Mouse (Mus musculus) layer of hippocampus, postnatal 10 days (tissue): ENCODE measurements at regions not wholly inside any gene's neighbourhood (a gene's known extent, or its start where the extent isn't known, plus 50 kb on each side); places are given as distances from the start of the nearest gene placed in this dataset.

Experiments used
- DNase-seq, 2 experiments: peaks; one replicate each; pipeline ENCODE4 v3.0.0; 2021; ENCODE audit warnings: low spot score in 2 of 2

GRCm38 (mm10) chrX:11961350-11961749, 198.8 kb downstream of the Bcor start:
- DNase-seq = no peak

GRCm38 (mm10) chrX:11964428-11964827, 195.7 kb downstream of the Bcor start:
- DNase-seq = no peak

GRCm38 (mm10) chrX:11978679-11979078, 181.5 kb downstream of the Bcor start:
- no peak for DNase-seq

GRCm38 (mm10) chrX:11983276-11983675, 176.9 kb downstream of the Bcor start:
- DNase-seq = no peak
